In the genomic region with DNA sequence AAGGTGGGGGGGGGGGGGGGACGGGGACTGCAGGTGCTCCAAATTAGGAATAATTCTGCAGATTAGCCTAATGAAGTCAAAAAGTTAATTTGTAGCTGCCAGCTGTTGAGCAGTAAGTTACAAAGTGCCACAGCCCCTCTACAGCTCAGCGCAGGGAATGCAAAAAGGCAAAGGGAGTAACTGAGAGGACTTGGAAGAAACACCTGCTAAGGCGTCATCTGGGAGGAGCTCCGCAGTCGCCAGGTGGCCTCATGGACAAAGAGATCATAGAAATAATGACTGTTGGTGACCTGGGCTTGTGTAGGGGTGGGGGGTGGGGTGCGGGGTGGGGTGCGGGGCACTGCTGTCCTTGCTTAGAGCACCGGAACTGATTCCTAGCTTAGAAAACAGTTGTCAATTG, we compare ENCODE assay signal across 16 mouse cellular contexts.
DNase-seq lines count a peak whose midpoint lies in the region; ATAC-seq and TF ChIP-seq lines count a peak whose summit lies in the region.
"Had no signal": no experiment of that assay in that cellular context is flagged by ENCODE, and none has a peak within 500 bp of the region (broad histone marks: within the 10 kb centered on the region; RNA-seq: fewer than 3 reads in every experiment).

No protein-coding gene starts in this region.

- no peaks in the 10 kb centered on the region for H3K4me1 ChIP-seq in kidney, embryonic 14.5 days (ENCODE audit: control insufficient read depth, insufficient read depth, low read length)
- H3K4me1 ChIP-seq in kidney, embryonic 16.5 days (ENCODE audit: insufficient read depth, low read length), result no peaks in the 10 kb centered on the region
- H3K4me1 ChIP-seq in liver, postnatal 0 days (ENCODE audit: insufficient read depth), result no peaks in the 10 kb centered on the region

- peak; percentile 62; the same call in 1 of the 2 replicates for ATAC-seq in kidney, embryonic 14.5 days (ENCODE audit: low FRiP score, low TSS enrichment)
- ATAC-seq in kidney, embryonic 16.5 days (ENCODE audit: low FRiP score, low TSS enrichment), result no peak
- no peak for ATAC-seq in liver, postnatal 0 days
- ATAC-seq: CD4-positive, CD25-positive, alpha-beta regulatory T cell, adult 4 months; inflammation-experienced regulatory T-cells, adult 6 months had no signal

- H3K9ac ChIP-seq in kidney, embryonic 14.5 days (ENCODE audit: low read depth, low read length), result no peak overlapping the region
- H3K9ac ChIP-seq in kidney, embryonic 16.5 days (replicated peaks; ENCODE audit: low read length), result no peak overlapping the region
- no peak overlapping the region for H3K9ac ChIP-seq in liver, postnatal 0 days (replicated peaks)
- H3K9ac ChIP-seq: limb, embryonic 12.5 days; liver, embryonic 14.5 days had no signal

- TF ChIP-seq EP300 in liver, postnatal 0 days (IDR thresholded peaks at IDR 0.05; ENCODE audit: low read depth), result no peak

- no peaks in the 10 kb centered on the region for H3K36me3 ChIP-seq in kidney, embryonic 14.5 days (ENCODE audit: control insufficient read depth, insufficient read depth, low read length)
- no peaks in the 10 kb centered on the region for H3K36me3 ChIP-seq in kidney, embryonic 16.5 days (ENCODE audit: insufficient read depth, low read length)
- H3K36me3 ChIP-seq in liver, postnatal 0 days (replicated peaks; ENCODE audit: insufficient read depth, low read length), result no peaks in the 10 kb centered on the region
- H3K36me3 ChIP-seq: limb, embryonic 12.5 days had no signal

- H3K4me2 ChIP-seq in kidney, embryonic 14.5 days (replicated peaks; ENCODE audit: low read depth, low read length), result no peak overlapping the region
- peak overlapping the region; percentile 18; the same call in 1 of the 2 replicates for H3K4me2 ChIP-seq in kidney, embryonic 16.5 days (replicated peaks; ENCODE audit: low read depth, low read length)
- H3K4me2 ChIP-seq in liver, postnatal 0 days (ENCODE audit: low read depth, low read length), result no peak overlapping the region
- H3K4me2 ChIP-seq: limb, embryonic 12.5 days had no signal

- no peak for TF ChIP-seq CTCF in liver, postnatal 0 days (IDR thresholded peaks at IDR 0.05; ENCODE audit: low read depth)

- no peak overlapping the region for H3K27ac ChIP-seq in kidney, embryonic 14.5 days (ENCODE audit: low read depth, low read length)
- no peak overlapping the region for H3K27ac ChIP-seq in kidney, embryonic 16.5 days (ENCODE audit: low read length)
- H3K27ac ChIP-seq in liver, postnatal 0 days (ENCODE audit: low read depth), result no peak overlapping the region
- H3K27ac ChIP-seq: limb, embryonic 12.5 days; liver, embryonic 14.5 days had no signal

- peak; percentile 4 for DNase-seq in embryo, embryonic 10 days (ENCODE audit: low spot score)
- DNase-seq in embryo, embryonic 10.5 days (ENCODE audit: low spot score), result no peak
- no peak for DNase-seq in kidney, postnatal 14 days
- peak; percentile 15 for DNase-seq in testis, postnatal 14 days (ENCODE audit: low spot score)
- DNase-seq in testis, postnatal 10 days (ENCODE audit: low spot score), result no peak
- no peak for DNase-seq in liver, postnatal 0 days
- DNase-seq: adrenal gland, adult 2 months; midbrain, embryonic 14.5 days; retina, postnatal 1 day; thymus, adult 2 months had no signal

- H3K4me3 ChIP-seq in kidney, embryonic 14.5 days (ENCODE audit: low read length), result no peak overlapping the region
- H3K4me3 ChIP-seq in kidney, embryonic 16.5 days (ENCODE audit: low read length), result no peak overlapping the region
- no peak overlapping the region for H3K4me3 ChIP-seq in liver, postnatal 0 days (ENCODE audit: low read depth, low read length)
- H3K4me3 ChIP-seq: limb, embryonic 12.5 days had no signal

- 22% methylated on average over 8 of the region's 8 CpGs for WGBS in kidney, embryonic 14.5 days
- 33% methylated on average over 7 of the region's 8 CpGs for WGBS in kidney, embryonic 16.5 days
- 38% methylated on average over 8 of the region's 8 CpGs for WGBS in liver, postnatal 0 days (ENCODE audit: insufficient replicate concordance)

- no peaks in the 10 kb centered on the region for H3K9me3 ChIP-seq in kidney, embryonic 14.5 days (ENCODE audit: control insufficient read depth, low read length)
- H3K9me3 ChIP-seq in kidney, embryonic 16.5 days (ENCODE audit: low read length), result no peaks in the 10 kb centered on the region
- no peaks in the 10 kb centered on the region for H3K9me3 ChIP-seq in liver, postnatal 0 days (ENCODE audit: low read length)
- H3K9me3 ChIP-seq: limb, embryonic 12.5 days had no signal

- no peaks in the 10 kb centered on the region for H3K27me3 ChIP-seq in kidney, embryonic 14.5 days (ENCODE audit: control insufficient read depth, insufficient read depth, low read length)
- H3K27me3 ChIP-seq in kidney, embryonic 16.5 days (ENCODE audit: insufficient read depth, low read length), result no peaks in the 10 kb centered on the region
- H3K27me3 ChIP-seq in liver, postnatal 0 days (ENCODE audit: insufficient read depth, low read length), result no peaks in the 10 kb centered on the region
- H3K27me3 ChIP-seq: limb, embryonic 12.5 days had no signal

Comparison
In these comparisons a context has a peak if more than half of its experiments do, and no peak if none do; other contexts are left out.
1. DNase-seq: peak in embryo, embryonic 10 days (single experiment) and testis, postnatal 14 days (single experiment); none in embryo, embryonic 10.5 days (single experiment), kidney, postnatal 14 days (single experiment), testis, postnatal 10 days (single experiment) and liver, postnatal 0 days (single experiment).